Mouse (Mus musculus): ENCODE results near the gene Fez1. TPM values are rescaled to one million over a fixed set of nuclear protein-coding genes. Genes with fewer than 3 reads are reported as not detected.

The Fez1 gene
- total RNA-seq (2021) (1 to 10 TPM; 1.7 to 1.8 TPM), polyA plus RNA-seq (2012; rRNA removed) (0.88 and 2.0 TPM in 2 replicates)
- long read RNA-seq, partial matches to known transcripts: 0 of 2 reads
- long read RNA-seq, other reads (novel, unspliced or antisense): 1 of 2 reads

DNA sequence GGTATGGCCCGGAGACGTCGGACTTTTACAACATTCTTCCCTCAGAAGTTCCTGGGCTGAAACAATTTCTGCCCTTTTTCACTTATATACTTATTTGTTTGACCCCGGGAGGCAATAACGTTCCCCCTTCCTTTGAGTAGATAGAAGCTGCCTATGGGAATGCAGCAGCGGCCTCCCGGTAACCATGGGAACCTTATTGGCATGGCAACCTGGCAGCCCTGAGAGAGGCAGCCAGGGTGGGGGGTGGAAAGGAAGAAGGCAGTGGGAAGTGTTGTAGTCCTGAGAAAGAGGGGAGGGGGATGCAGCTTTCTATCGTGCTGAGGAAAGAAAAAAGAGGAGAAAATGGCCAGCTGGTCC is at the start of gene Fez1:
TSS of gene Fez1 (plus strand) at position 221 of the 357 bp plus-strand sequence.
- Histone ChIP-seq H3K79me2 (replicated peaks; ENCODE audit: control insufficient read depth, insufficient read depth, low read length) (no peaks in the 10 kb centered on the region), H3K4me1 (ENCODE audit: control insufficient read depth, insufficient read depth, low read length) (no peaks in the 10 kb centered on the region), H3K4me3 (no peak within 1 kb of the TSS), H3K27ac (no peak within 1 kb of the TSS), H3K27me3 (ENCODE audit: control insufficient read depth, insufficient read depth, low read length) (no peaks in the 10 kb centered on the region), H3K9ac (ENCODE audit: low read depth, low read length) (no peak within 1 kb of the TSS), H3K36me3 (ENCODE audit: control insufficient read depth, insufficient read depth, low read length) (no peaks in the 10 kb centered on the region)
- no peak for TF ChIP-seq CTCF (IDR thresholded peaks at IDR 0.05)
- TF ChIP-seq EP300 (IDR thresholded peaks at IDR 0.05; ENCODE audit: insufficient read depth, low read depth, low read length): no peak
- no peak for TF ChIP-seq POLR2A (IDR thresholded peaks at IDR 0.05; ENCODE audit: insufficient read depth, low read depth, low read length)
- 17% methylated on average over 8 of the region's 8 CpGs for WGBS
- DNase-seq: no peak
- intact Hi-C loops (cut with DNase I): no loop called here

DNA sequence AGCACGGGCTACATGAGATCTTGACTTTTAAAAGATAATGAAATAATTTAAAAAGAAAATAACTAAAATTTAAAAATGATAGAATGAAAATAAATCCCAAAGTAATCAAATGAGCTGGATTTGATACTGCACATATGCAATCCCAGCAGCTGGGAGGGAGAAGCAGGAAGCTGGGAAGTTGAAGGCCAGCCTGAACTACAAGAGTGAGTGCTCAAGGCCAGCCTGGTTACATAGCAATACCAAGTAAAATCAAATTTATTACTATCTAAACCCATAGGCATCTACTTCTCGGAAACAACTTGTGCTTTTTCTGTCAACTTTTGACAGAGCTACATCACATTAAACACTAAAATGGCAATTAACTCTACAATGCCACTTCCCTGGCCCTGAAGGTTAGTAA is 37.7 kb upstream of the Fez1 start:
- TF ChIP-seq CTCF (IDR thresholded peaks at IDR 0.05): no peak
- TF ChIP-seq POLR2A (IDR thresholded peaks at IDR 0.05; ENCODE audit: insufficient read depth, low read depth, low read length): no peak
- TF ChIP-seq EP300 (IDR thresholded peaks at IDR 0.05; ENCODE audit: insufficient read depth, low read depth, low read length): no peak
- Histone ChIP-seq H3K4me1 (ENCODE audit: control insufficient read depth, insufficient read depth, low read length) (no peaks in the 10 kb centered on the region), H3K27ac (no peak overlapping the region), H3K79me2 (replicated peaks; ENCODE audit: control insufficient read depth, insufficient read depth, low read length) (no peaks in the 10 kb centered on the region), H3K9ac (ENCODE audit: low read depth, low read length) (no peak overlapping the region), H3K4me3 (no peak overlapping the region), H3K27me3 (ENCODE audit: control insufficient read depth, insufficient read depth, low read length) (no peaks in the 10 kb centered on the region), H3K36me3 (ENCODE audit: control insufficient read depth, insufficient read depth, low read length) (peaks cover 2% of the 10 kb centered on the region)
- WGBS: 90% methylated on average over 2 of the region's 2 CpGs
- DNase-seq: no peak
- intact Hi-C loops (cut with DNase I): no loop called here

DNA sequence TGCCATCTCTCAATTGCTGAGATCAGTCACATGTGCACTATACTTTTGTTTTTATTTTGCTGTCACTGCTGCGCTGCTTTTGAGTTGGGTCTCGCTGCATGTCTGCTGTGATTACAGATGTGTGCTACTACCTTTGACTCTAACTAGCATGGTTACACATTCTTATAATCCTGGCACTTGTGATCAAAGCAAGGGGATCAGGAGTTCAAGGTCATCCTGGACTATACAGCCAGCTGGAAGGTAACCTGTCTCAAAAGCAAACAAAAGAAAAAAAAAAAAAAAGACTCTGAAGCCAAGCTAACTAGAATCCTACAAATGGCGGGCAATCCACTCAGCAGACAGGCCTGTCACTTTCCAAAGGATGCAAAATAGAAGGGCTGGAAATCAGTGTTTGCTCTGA is 29.5 kb upstream of the Fez1 start:
- no peak for DNase-seq
- 95% methylated on average over 3 of the region's 3 CpGs for WGBS
- Histone ChIP-seq H3K27me3 (ENCODE audit: control insufficient read depth, insufficient read depth, low read length) (no peaks in the 10 kb centered on the region), H3K4me3 (no peak overlapping the region), H3K27ac (no peak overlapping the region), H3K4me1 (ENCODE audit: control insufficient read depth, insufficient read depth, low read length) (peaks cover 3% of the 10 kb centered on the region), H3K79me2 (replicated peaks; ENCODE audit: control insufficient read depth, insufficient read depth, low read length) (peaks cover 1% of the 10 kb centered on the region; the same call in 1 of the 2 replicates), H3K9ac (ENCODE audit: low read depth, low read length) (no peak overlapping the region), H3K36me3 (ENCODE audit: control insufficient read depth, insufficient read depth, low read length) (peaks cover 7% of the 10 kb centered on the region)
- intact Hi-C loops (cut with DNase I): no loop called here
- no peak for TF ChIP-seq POLR2A (IDR thresholded peaks at IDR 0.05; ENCODE audit: insufficient read depth, low read depth, low read length)
- TF ChIP-seq CTCF (IDR thresholded peaks at IDR 0.05): no peak
- TF ChIP-seq EP300 (IDR thresholded peaks at IDR 0.05; ENCODE audit: insufficient read depth, low read depth, low read length): no peak

DNA sequence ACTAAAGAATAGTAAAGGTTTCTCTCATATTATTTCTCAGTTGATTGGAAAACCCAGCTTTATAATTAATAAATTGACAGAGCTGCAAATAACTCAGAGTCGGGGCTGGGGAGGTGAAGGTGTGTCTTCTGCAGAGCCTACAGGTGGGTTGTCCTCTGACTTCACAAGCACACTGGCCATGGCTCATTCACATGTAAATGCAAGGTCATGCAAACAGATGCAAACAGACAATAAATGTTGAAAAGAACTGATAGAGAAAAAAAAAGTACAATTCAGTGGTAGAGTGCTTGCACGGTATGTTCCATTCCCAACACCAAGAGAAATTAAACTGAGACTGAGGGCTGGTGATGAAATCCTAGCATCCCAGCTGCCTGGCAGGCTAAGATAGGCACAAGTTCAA is 27.2 kb upstream of the Fez1 start:
- Histone ChIP-seq H3K4me1 (ENCODE audit: control insufficient read depth, insufficient read depth, low read length) (peaks cover 3% of the 10 kb centered on the region), H3K79me2 (replicated peaks; ENCODE audit: control insufficient read depth, insufficient read depth, low read length) (peaks cover 1% of the 10 kb centered on the region; the same call in 1 of the 2 replicates), H3K27ac (no peak overlapping the region), H3K9ac (ENCODE audit: low read depth, low read length) (no peak overlapping the region), H3K4me3 (no peak overlapping the region), H3K27me3 (ENCODE audit: control insufficient read depth, insufficient read depth, low read length) (no peaks in the 10 kb centered on the region), H3K36me3 (ENCODE audit: control insufficient read depth, insufficient read depth, low read length) (peaks cover 4% of the 10 kb centered on the region)
- DNase-seq: no peak
- TF ChIP-seq CTCF (IDR thresholded peaks at IDR 0.05) (no peak), EP300 (IDR thresholded peaks at IDR 0.05; ENCODE audit: insufficient read depth, low read depth, low read length) (no peak), POLR2A (IDR thresholded peaks at IDR 0.05; ENCODE audit: insufficient read depth, low read depth, low read length) (no peak)
- 79% methylated on average over 2 of the region's 2 CpGs for WGBS
- intact Hi-C loops (cut with DNase I): no loop called here

DNA sequence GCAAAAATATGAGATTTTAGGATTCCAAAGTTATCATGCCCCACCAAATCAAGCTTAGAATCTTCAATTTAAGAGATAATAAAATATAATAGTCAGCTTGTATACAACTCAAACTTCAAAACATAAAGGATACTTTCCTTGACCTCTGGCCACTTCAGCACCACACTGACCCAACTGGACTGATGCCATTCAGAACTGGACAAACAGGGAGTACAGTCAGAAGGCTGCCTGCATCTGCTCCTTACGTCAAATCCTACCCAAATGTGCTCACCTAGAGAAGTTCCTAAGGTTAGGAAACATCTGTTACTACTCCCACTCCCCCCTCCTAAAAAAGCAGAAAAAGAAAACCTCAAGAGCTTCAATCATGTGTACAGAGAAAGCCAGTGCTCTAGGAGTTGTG is 26.1 kb upstream of the Fez1 start:
- TF ChIP-seq EP300 (IDR thresholded peaks at IDR 0.05; ENCODE audit: insufficient read depth, low read depth, low read length) (no peak), POLR2A (IDR thresholded peaks at IDR 0.05; ENCODE audit: insufficient read depth, low read depth, low read length) (no peak), CTCF (IDR thresholded peaks at IDR 0.05) (no peak)
- no peak overlapping the region for H3K9ac ChIP-seq (ENCODE audit: low read depth, low read length)
- peaks cover 1% of the 10 kb centered on the region; the same call in 1 of the 2 replicates for H3K79me2 ChIP-seq (replicated peaks; ENCODE audit: control insufficient read depth, insufficient read depth, low read length)
- no peak overlapping the region for H3K27ac ChIP-seq
- H3K4me1 ChIP-seq (ENCODE audit: control insufficient read depth, insufficient read depth, low read length): peaks cover 3% of the 10 kb centered on the region
- no peaks in the 10 kb centered on the region for H3K27me3 ChIP-seq (ENCODE audit: control insufficient read depth, insufficient read depth, low read length)
- WGBS: 48% methylated on average over 1 of the region's 1 CpGs
- peaks cover 4% of the 10 kb centered on the region for H3K36me3 ChIP-seq (ENCODE audit: control insufficient read depth, insufficient read depth, low read length)
- intact Hi-C loops (cut with DNase I): loop anchor here (5.0 kb wide), 1 partner anchor 68 kb away; the partner anchor contains the start of gene Chek1
- DNase-seq: no peak
- H3K4me3 ChIP-seq: no peak overlapping the region

DNA sequence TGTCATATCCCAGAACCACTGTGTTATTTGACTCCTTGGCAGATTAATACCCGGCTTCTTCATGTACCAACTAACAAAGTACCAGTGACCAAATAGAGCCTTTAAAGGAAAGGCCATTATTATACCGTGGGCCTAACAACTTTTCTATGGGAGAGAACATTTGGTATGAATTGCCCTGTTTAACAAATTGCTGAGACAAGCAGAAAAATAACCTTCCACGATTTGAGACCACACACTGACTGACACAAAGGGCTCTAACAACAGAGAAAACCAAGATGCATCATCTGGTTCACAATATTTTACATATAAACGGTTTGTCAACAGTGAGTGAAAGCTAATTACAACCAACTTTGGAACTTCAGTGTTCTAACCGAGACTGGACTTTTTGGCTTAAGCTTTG is 25.4 kb upstream of the Fez1 start:
- no peak for DNase-seq
- Histone ChIP-seq H3K27me3 (ENCODE audit: control insufficient read depth, insufficient read depth, low read length) (no peaks in the 10 kb centered on the region), H3K4me3 (peak overlapping the region; percentile 95), H3K27ac (peak overlapping the region; percentile 92; the same call in 1 of the 2 replicates), H3K79me2 (replicated peaks; ENCODE audit: control insufficient read depth, insufficient read depth, low read length) (peaks cover 1% of the 10 kb centered on the region; the same call in 1 of the 2 replicates), H3K9ac (ENCODE audit: low read depth, low read length) (peak overlapping the region; percentile 92; the same call in 1 of the 2 replicates), H3K4me1 (ENCODE audit: control insufficient read depth, insufficient read depth, low read length) (peaks cover 3% of the 10 kb centered on the region), H3K36me3 (ENCODE audit: control insufficient read depth, insufficient read depth, low read length) (peaks cover 4% of the 10 kb centered on the region)
- intact Hi-C loops (cut with DNase I): loop anchor here (2.0 to 5.0 kb wide), 2 partner anchors 29 to 69 kb away; partner anchors contain the start of genes Chek1 and Stt3a
- no peak for TF ChIP-seq EP300 (IDR thresholded peaks at IDR 0.05; ENCODE audit: insufficient read depth, low read depth, low read length)
- no peak for TF ChIP-seq CTCF (IDR thresholded peaks at IDR 0.05)
- no peak for TF ChIP-seq POLR2A (IDR thresholded peaks at IDR 0.05; ENCODE audit: insufficient read depth, low read depth, low read length)
- 14% methylated on average over 5 of the region's 5 CpGs for WGBS
